Mouse (Mus musculus): ENCODE measurements around the gene Prr22.

The Prr22 gene

DNA sequence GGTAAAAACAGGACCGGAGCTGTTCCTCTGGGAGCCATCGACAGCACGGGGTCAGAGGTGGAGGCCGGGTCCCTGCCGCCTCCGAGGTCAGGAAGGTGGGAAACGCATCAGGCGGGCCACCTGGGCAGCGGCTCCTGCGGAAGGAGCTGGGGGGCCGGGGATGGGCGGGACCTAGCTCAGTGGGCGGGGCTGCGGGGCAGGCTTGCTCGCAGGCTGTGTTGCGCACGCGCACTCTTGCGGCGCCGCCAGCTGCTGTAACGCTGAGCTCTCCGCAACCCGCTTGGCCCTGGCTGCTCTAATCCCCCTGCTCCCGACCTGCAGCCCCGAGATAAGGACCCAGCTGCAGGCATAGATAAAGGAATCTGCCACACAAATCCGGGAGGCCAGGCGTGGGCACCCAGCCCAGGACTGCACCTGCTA, 8.0 kb upstream of the Prr22 start:
- DNase-seq (ENCODE audit: low read depth) = peak; percentile 83

DNA sequence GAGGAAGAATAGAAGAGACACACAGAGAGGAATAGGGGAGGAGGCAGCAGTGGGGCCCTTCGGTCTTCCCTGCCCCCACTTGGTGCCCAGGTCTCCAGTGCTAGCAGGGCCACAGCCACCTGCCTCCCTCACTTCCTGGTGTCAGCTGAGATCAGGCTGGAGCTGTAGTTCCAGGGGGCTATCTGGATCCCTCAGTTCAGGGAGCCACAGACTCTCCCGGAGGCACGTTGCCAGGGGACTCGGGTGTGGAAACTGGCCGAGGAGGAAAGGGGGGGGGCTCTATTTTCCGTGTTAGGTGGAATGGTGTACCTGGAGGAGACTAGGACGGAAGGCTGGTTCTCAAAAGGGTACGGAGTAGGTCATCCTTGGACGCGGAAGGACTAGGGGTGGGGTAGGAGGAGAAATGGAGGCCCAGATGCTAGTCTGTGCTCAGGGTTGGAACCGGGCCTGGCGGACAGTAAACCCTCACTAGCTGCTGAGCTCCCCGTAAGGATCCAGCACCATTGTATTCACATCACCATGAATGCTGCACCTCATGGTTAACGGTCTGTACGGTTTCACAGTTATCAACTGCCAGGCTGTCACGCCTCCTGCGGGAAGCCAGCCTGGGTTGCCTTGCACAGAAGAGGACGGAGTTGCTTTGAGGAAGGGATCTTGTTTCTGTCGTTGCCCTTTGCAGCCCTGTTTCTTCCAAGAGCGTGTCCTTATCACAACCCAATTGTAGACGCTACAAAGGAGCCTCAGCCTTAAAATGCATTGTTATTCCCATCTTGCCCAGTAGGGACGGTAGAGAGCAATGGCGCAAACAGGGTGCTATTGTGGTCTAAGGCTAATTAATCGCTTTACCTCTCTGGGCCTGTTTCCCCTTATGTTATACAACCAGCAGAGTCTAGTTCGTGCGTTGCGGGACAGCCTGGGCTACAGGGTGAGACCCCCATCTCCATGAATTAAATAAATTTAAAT, 7.0 kb upstream of the Prr22 start:
- DNase-seq (ENCODE audit: low read depth) = peak; percentile 88

DNA sequence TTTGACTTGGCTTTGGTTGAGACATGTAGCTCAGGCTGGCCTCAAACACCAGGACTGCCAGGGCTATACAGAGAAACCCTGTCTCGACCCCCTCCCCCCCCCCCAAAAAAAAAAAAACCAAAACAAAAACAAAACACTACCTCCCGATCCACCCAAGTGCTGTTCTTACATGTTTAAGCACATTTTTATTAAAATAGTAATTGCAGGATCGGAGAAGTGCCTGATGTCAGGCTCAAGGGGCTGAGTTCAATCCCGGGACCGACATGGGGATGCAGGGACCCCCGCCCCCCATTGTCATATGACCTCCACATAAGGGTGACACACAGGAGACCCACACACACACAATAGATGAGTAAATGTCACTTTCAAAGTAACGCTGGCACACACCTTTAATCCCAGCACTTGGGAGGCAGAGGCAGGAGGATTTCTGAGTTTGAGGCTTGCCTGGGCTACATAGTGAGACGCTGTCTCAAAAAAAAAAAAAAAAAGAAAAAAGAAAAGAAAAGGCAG, 6.3 kb upstream of the Prr22 start:
- DNase-seq (ENCODE audit: low read depth) = no peak

DNA sequence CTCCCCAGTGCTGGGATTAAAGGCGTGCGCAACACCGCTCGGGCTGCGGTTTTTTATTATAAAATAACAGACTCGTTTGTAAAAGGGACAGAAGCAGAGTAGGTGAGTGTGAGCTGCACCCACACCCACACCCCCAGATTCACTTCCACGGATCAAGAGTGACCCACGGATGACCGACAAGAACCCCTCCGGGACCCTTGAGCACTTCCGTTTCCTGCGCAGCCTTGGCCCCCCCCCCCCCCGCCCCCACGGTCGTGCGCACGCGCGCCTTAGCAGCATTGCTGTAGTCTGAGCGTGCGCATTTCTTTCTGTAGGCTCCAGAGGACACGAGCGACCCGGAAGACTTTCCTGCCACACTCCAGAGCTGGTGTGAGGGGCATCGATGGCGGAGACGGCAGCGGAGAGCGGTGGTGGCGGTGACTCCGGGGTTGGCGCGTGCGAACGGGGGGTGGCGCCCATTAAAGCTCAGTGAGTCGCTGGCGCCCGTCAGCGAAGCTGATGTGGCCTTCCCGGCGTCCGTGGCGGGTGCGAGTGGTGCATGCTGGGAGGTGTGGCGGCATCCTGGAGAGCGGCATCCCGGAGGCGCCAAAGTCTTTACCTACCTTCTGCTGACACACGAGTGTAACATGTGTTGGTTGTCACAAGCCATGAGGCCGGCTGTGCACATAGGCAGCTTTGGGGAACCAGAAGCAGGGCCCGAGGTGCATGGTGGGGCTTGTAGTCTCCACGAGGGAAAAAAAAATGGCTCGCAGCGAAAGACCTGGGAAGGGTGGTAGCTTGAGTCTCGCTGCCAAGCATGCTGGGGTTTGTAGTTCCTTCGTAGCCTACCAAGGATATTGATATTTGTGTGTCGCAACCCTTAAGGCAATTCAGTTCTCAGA, 5.3 kb upstream of the Prr22 start, which contains the start of gene Dus3l:
Gene Dus3l, plus strand, starts transcription at position 284 of the 881 bp plus-strand sequence.
- DNase-seq (ENCODE audit: low read depth) = peak; percentile 79

DNA sequence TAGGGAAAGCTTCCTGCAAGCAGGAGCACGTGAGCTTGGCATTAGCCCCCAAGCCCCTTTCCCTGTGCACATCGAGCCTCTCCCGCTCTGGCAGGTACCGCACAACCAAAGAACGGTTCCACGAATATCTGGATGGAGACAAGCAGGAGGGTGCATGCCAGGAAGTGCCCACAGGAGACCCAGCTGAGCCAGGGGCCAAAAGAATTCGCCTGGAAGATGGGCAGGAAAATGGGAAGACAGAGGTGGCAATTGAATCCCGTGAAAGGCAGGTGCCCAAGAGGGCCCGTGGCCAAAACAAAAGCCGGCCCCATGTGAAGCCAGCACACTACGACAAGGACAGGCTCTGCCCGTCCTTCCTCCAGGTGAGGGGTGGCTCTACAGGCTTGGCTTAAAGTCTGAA, 4.6 kb upstream of the Prr22 start:
- no peak for DNase-seq (ENCODE audit: low read depth)

DNA sequence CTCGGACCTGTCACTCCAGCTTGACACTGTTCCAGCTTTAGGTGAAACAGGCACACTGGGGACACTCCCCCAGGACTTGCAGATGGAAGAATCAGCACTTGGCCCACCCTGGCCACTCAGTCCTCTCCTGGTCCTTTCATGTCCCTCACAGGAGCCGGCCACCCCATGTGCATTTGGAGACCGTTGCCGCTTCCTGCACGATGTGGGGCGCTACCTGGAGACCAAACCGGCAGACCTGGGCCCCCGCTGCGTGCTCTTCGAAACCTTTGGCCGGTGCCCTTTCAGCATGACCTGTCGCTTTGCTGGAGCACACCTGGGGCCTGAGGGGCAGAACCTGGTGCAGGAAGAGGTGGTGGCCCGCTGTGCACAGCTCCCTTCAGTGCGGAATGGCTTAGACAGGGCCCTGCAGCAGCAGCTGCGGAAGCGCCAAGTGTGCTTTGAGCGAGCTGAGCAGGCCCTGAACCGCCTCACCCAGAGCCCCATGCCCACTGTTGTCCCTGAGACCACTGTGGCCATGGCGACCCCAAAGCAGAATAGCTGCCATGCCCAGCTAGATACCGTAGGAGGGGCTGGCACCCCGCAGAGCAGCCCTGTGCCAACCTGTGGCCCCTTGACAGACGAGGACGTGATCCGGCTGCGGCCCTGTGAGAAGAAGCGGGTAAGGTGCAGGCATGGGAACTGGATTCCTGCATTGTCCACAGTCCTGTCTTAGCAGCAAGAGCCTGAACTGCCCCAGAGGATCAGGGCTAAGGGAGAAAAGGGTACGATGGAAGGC, 3.2 kb upstream of the Prr22 start:
- DNase-seq (ENCODE audit: low read depth) = no peak

DNA sequence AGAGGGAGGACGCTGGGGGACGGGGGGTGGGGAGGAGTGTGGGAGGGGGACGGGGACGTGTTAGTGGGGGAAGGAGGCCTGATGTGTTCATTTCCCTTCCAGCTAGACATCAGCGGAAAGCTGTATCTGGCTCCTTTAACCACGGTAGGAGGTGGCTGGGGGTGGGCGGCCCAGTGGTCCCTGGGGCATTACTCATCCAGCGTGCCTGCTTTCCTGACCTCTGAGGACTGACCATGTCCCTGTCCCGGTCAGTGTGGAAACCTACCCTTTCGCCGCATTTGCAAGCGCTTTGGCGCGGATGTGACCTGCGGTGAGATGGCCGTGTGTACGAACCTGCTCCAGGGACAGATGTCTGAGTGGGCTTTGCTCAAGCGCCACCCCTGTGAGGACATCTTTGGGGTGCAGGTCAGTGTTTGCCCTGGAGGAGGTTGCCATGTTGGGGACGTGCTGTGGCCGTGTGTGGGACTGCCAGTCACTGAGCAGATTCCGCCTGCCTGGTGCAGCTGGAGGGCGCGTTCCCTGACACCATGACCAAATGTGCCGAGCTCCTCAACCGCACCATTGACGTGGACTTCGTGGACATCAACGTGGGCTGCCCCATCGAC, 2.4 kb upstream of the Prr22 start:
- DNase-seq (ENCODE audit: low read depth) = no peak

DNA sequence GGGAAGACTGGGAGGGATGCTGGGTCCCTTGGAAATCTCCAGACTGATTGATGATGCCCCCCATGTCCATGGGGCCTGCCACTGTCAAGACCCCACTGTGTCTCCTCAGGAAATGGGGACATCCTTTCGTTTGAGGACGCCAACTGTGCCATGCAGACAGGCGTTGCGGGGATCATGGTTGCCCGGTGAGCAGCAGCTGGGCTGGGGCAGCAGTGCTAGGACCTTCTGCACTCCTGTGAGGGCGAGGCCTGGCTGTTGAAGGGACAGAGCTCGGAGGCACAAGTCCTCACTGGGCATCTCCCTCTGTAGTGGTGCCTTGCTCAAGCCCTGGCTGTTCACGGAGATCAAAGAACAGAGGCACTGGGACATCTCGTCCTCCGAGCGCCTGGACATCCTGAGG, 1.1 kb upstream of the Prr22 start:
- DNase-seq (ENCODE audit: low read depth) = no peak

DNA sequence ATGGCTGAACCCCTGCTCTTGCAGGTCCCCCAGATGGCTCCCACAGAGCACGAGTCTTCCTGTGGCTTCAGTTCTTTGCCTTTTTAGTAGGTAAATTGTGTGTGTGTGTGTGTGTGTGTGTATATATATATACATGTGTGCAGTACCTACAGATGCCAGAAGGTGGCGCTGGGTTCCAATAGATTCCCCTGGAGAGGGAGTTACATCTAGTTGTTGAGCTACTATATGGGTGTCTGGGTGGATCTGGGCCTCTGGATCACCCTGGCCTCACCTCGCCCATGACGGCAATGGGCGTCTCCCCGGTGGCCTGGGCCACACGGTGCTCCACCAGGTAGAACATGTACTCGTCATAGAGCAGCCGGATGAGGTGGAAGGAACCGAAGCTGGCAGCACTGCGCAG, 7.5 kb downstream of the Prr22 start:
- no peak for DNase-seq (ENCODE audit: low read depth)

DNA sequence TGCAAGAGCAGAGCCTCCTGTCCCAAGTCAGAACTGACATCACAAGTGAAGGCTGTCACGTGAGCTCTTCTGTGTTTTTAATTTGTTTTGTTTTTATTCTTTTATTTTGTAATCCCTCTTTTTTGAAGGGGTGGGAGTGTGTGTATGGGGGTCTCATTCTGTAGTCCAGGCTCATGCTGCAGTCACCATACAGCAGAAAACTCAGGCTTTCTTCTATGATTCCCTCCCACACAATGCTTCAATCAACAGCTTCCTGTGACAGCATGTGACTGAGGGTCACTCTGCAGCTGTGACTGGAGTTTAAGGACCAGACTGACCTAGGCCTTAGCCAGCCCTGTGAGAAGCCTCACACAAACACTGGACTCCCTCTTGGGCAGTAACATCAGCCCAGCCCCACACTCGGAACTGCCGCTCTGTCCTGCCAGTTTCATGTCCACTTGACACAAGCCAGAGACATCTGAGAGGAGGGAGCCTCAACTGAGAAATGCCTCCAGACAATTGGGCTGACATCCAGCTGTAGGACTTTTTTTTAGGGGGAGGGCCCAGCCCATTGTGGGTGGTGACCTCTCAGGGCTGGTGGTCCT, 8.8 kb downstream of the Prr22 start:
- DNase-seq (ENCODE audit: low read depth) = no peak

DNA sequence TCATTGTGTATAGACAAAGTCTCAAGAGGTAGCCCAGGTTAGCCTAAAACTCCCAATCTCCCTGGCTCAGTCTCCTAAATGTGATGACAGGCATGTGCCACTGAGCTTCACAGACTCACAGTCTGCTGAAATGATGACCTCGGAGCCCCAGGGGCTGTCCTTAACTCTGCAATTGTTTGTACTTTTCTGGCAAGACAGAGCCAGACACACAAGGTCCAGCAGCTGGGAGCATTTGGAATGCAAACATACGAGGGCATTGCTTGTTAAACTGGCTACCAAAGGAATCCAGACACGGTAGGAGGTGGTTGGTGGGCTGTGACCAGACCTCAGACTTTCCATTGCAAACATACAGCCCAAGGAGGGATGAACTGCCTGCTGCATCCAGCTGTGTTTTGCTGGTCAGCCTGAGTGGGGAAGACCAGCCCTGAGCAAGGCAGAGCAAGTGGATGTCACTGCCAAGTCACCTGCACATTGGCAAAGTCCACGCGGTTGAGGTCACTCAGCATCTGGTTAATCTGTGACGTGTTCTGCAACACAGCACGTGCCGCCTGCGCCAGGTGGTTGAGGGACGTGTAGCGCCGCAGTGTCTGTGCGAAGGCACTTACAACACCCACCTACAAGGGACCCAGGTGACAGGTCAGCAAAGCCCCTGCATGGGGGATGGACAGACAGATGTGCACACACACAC, 10.4 kb downstream of the Prr22 start:
- DNase-seq (ENCODE audit: low read depth) = no peak

DNA sequence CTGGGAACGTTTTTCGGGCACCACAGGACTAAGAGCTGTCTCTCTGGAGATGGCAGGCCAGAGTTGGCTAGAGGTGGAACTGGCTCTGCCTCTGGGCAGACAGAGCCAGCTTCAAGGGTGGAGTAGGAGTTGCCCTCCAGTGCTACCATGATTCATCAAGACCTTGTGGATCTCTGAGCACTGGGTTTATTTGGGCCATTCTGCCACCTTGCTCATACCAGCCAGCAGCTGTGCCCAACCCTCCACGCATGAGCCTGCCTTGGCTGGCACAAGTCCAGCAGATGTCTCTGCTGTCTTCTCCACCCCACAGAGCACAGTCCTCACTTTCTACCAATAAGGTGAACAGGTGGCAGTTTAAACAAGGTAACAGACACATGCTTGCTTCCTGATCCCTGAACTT, 18.8 kb downstream of the Prr22 start:
- DNase-seq (ENCODE audit: low read depth) = no peak

DNA sequence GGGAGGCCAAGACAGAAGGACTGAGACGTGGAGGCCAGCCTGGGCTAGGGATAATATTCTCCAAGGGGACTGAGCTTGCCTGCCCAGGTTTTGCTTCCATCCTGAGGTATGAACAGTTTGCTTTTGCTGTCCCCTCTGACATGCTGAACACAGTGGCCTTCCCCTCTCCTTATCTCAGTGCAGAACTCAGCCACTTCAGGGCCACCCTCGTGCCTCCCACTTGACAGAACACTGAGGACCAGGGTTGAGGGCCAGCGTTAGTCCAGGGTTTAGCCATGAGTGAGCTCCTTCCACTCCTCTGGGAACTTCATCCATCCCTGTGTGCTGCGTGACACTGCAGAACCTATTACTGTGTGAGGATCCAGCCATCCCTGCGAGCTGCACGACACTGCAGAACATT, 19.2 kb downstream of the Prr22 start:
- DNase-seq (ENCODE audit: low read depth) = no peak

DNA sequence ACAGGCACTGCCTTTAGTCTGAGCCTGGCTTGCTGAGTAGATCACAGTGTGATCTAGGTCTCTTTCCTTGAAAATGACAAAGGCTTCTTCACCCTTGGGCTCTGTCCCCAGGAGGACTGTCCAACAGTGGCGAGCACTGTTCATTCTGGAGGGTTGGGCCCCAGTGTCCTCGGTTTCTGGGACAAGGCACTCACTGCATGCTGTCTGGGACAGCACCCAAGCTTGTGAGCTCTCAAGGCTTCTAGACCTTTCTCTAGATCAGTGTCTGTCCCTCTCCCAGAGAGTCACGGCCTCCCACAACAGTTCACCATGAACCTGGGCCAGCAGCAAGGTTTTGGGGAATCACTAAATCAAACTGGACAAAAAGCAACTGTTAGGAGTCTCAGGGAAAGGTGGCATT, 22.5 kb downstream of the Prr22 start:
- DNase-seq (ENCODE audit: low read depth) = no peak

DNA sequence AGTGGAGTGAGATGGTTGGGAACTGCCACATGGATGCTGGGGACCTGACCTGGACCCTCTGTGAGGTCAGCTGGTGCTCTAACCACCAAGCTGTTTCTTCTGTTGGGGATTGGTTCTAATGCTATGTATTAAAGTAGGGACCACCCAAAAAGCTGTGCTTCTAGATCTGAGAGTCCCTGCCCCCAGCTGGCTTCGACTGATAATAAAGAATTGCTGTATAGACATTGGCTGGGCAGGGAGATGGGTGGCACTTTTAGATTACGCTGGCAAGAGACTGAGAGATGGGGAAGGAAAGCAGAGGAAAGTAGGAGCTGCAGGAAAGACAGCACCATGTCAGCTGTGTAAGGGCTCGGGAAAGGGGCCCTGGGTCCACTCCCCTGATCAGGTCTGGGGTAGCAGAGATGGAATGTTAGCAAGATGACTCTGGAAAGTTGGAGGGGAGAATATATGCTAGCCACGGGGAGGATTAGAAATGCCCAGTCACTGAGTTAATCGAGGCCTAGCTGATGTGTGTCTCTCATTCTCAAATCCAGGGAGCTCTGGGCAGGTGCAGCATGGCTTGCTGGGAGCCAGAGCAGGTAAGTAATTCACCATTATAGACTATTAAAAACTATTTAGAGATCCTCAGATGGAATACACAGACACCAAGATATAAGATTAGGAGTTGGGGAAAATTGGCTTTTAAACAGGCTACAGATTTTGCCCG, 23.7 kb downstream of the Prr22 start:
- DNase-seq (ENCODE audit: low read depth) = no peak

DNA sequence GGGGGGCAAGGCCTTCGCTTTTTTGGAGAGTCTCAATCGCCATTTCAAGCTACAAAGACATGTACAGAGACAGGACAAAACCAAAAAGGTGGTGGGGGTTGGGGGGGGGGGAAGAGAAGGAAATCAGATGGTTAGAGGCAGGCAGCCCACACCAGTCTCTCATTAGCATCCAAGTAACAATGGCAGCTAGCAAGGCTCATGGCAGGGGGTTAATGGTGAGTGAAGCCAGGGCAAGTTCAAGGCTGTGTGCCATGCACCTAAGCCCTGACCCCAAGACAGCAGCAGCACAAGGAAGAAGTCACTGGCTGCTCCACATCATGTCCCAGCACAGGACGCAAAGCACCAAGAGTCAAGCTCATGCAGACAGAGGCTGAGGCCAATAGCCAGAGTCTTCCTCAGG, 29.2 kb downstream of the Prr22 start:
- DNase-seq (ENCODE audit: low read depth) = no peak

DNA sequence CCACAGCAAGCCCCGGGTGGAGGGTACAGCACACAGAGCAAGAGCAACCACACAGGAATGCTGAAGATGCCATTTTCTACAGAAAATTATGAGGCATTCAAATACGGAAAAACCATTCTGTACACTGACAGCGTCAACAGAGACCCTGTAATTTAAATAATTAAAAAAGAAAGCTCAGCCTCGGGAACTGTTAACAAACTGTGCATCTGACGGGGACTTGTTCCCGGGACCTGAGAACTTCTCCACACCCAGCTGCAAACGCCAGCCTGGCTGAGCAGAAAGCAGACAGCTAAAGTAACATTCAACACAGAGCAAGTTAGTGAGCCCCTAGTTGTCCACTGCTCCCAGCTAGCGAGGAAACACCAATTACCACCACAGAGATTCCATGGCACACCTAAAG, 32.0 kb downstream of the Prr22 start:
- no peak for DNase-seq (ENCODE audit: low read depth)

DNA sequence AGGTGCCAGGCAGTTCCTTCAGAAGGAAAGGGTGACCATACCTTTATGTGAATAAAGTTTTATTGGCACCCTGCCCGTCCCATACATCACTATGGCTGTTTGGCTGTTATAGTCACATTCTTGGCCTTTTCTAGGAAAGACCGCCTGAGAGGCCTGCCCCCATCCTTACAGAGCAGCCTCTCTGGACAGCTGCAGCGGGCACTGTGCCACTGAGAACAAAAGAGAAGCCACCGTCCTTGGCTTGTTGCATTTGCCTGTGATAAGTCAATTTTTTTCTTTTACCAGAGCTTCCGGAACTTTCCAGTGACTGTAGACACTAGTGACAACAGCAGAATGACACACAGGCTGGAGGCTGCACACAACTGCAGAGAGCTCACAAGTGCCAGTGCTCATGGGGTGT, 34.9 kb downstream of the Prr22 start:
- no peak for DNase-seq (ENCODE audit: low read depth)

DNA sequence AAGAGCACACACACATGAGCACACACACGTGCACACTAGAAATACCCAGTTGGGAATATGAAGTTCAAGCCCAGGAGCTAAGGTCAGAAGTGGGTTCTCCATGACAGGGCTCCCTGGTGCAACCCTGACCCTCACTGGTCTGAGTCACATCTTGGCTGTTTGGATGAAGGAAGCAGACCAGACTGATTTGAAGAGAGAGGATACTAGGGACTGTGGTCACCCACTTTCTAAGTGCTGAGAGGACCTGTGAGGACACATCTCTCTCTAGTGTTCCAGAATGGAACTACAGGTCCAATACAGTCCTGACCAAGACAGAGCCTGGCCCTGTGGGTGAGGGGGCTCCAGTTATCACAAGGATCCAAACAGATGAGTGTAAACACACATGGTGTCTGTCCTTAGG, 35.7 kb downstream of the Prr22 start:
- no peak for DNase-seq (ENCODE audit: low read depth)

DNA sequence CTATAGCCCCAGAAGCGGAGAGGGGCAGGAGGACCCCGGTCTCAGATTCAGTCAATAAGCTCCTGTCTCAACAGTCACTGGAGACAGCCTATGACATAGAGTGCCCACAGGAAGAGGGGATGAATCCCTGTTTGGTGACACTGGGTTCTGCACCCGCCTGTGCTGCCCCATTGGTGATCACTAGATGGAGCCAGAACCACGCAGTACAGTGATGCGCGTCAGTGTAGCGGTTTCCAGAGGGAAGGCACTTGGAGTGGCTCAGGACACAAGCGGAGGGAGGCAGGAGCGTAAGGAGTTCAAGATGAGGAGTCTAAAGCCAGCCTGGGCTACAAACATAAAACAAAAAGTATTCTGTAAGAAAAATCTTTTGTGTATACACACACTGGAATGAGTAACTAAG, 38.5 kb downstream of the Prr22 start:
- no peak for DNase-seq (ENCODE audit: low read depth)

Data from c-Kit-positive CD71-negative TER-119-negative erythroid progenitor cells, embryonic 14.5 days (primary cell).